8 mouse cellular contexts compared by ENCODE assay signal in the genomic region with DNA sequence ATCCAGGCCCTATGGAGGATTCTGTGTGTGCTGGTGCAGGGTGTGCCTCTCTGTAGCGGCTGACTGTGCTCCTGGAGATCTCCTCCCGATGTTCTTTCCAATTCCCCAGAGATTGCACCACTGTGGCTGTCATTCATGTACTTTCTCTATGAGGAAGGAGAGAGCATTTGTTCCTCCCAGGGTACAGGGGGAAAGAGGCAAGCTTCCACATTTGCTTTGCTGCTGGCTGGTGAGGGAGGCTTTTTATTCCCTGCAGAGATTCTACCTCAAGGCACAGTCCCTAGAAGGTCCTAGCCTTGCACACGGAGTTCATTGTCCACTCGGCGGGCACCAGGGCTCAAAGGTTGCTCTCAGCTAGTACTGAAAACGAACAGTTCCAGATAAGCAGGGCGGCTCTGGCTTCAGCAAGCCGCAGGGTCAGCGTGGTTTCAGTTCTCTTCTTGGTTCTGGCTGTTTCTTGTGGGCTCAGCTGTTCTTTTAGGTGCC. TPM values are rescaled to one million over a fixed set of nuclear protein-coding genes. Genes with fewer than 3 reads are reported as not detected.
A peak's percentile ranks its signal among the peaks of the same experiment; 100 is the strongest.
DNase-seq lines count a peak whose midpoint lies in the region; ATAC-seq lines count a peak whose summit lies in the region.
"Had no signal": no experiment of that assay in that cellular context is flagged by ENCODE, and none has a peak within 500 bp of the region (broad histone marks: within the 10 kb centered on the region; RNA-seq: fewer than 3 reads in every experiment).

No protein-coding gene starts in this region.

- 23% methylated on average over 9 of the region's 9 CpGs for WGBS in liver, embryonic 12.5 days (ENCODE audit: insufficient replicate concordance)
- 46% methylated on average over 9 of the region's 9 CpGs for WGBS in stomach, embryonic 15.5 days

- H3K27ac ChIP-seq in brown adipose tissue, adult 24 weeks (replicated peaks; ENCODE audit: low read depth, low read length) = peak overlapping the region; percentile 86
- peak overlapping the region; percentile 68 for H3K27ac ChIP-seq in liver, embryonic 12.5 days
- peak overlapping the region; percentile 50; the same call in 1 of the 2 replicates for H3K27ac ChIP-seq in stomach, embryonic 15.5 days
- H3K27ac ChIP-seq: hindbrain, embryonic 15.5 days had no signal

- DNase-seq in adrenal gland, postnatal 14 days = peak; percentile 13
- peak; percentile 58 for DNase-seq in heart, postnatal 4 days
- DNase-seq in cerebellum, adult 18-20 months = no peak
- DNase-seq in frontal cortex, postnatal 25 days (ENCODE audit: low spot score in 2 of 2) = no peak

- no peaks in the 10 kb centered on the region for H3K9me3 ChIP-seq in liver, embryonic 12.5 days (replicated peaks)
- no peaks in the 10 kb centered on the region for H3K9me3 ChIP-seq in stomach, embryonic 15.5 days
- H3K9me3 ChIP-seq: hindbrain, embryonic 15.5 days had no signal

- H3K4me1 ChIP-seq in brown adipose tissue, adult 24 weeks (ENCODE audit: control insufficient read depth, insufficient read depth, insufficient read length, low read length) = no peaks in the 10 kb centered on the region
- peaks cover 44% of the 10 kb centered on the region for H3K4me1 ChIP-seq in liver, embryonic 12.5 days
- H3K4me1 ChIP-seq in stomach, embryonic 15.5 days = 0 out of 2 replicates have a peak, but pooled peaks cover 8% of the 10 kb centered on the region
- H3K4me1 ChIP-seq: hindbrain, embryonic 15.5 days had no signal

- H3K4me2 ChIP-seq in liver, embryonic 12.5 days = peak overlapping the region; percentile 57
- H3K4me2 ChIP-seq in stomach, embryonic 15.5 days = no peak overlapping the region
- H3K4me2 ChIP-seq: hindbrain, embryonic 15.5 days had no signal

- H3K4me3 ChIP-seq in brown adipose tissue, adult 24 weeks (ENCODE audit: insufficient read depth, low read depth, low read length) = no peak overlapping the region
- H3K4me3 ChIP-seq in liver, embryonic 12.5 days = peak overlapping the region; percentile 14
- H3K4me3 ChIP-seq in stomach, embryonic 15.5 days (replicated peaks) = no peak overlapping the region
- H3K4me3 ChIP-seq: hindbrain, embryonic 15.5 days had no signal

- H3K9ac ChIP-seq in liver, embryonic 12.5 days = peak overlapping the region; percentile 48
- no peak overlapping the region for H3K9ac ChIP-seq in stomach, embryonic 15.5 days
- H3K9ac ChIP-seq: hindbrain, embryonic 15.5 days had no signal

- no peaks in the 10 kb centered on the region for H3K27me3 ChIP-seq in liver, embryonic 12.5 days (replicated peaks)
- H3K27me3 ChIP-seq in stomach, embryonic 15.5 days (replicated peaks) = no peaks in the 10 kb centered on the region
- H3K27me3 ChIP-seq: hindbrain, embryonic 15.5 days had no signal

- ATAC-seq in liver, embryonic 12.5 days = peak; percentile 69; the same call in 1 of the 2 replicates
- peak; percentile 25; the same call in 1 of the 2 replicates for ATAC-seq in stomach, embryonic 15.5 days (ENCODE audit: insufficient read depth, low FRiP score, low read depth)

- no peaks in the 10 kb centered on the region for H3K36me3 ChIP-seq in liver, embryonic 12.5 days
- H3K36me3 ChIP-seq in stomach, embryonic 15.5 days = 0 out of 2 replicates have a peak, but pooled peaks cover 3% of the 10 kb centered on the region
- H3K36me3 ChIP-seq: hindbrain, embryonic 15.5 days had no signal

RNA-seq across cellular contexts. Expression of gene Lyve1, which starts 28.5 kb away (rescaled TPM):
- total RNA-seq in adrenal gland, postnatal 14 days (2021) = 13.2 and 18.8 TPM in 2 replicates
- polyA plus RNA-seq in brown adipose tissue, adult 24 weeks (2012; ENCODE audit: insufficient read depth, insufficient read length, missing spikeins) = 3.5 and 11.1 TPM in 2 replicates
- 10 to 100 TPM in 1 of 2 experiments, 1 to 10 TPM in 1; 9.0 to 10.2 TPM for total RNA-seq in heart, postnatal 4 days (2021)
- polyA plus RNA-seq in liver, embryonic 12.5 days (2016; fragmentation: Nextera tagmentation; extraction: Ambion mirVana) = 26.7 and 28.6 TPM in 2 replicates
- 13.4 and 13.8 TPM in 2 replicates for polyA plus RNA-seq in stomach, embryonic 15.5 days (2015; fragmentation: Nextera tagmentation; extraction: Ambion mirVana)

RNA-seq across cellular contexts. Expression of gene Rnf141, which starts 47.3 kb away (rescaled TPM):
- total RNA-seq in adrenal gland, postnatal 14 days (2021) = 38.8 and 46.1 TPM in 2 replicates
- 35.2 and 35.6 TPM in 2 replicates for polyA plus RNA-seq in brown adipose tissue, adult 24 weeks (2012; ENCODE audit: insufficient read depth, insufficient read length, missing spikeins)
- total RNA-seq in heart, postnatal 4 days (2021) = 10 to 100 TPM; 51.9 to 57.6 TPM
- polyA plus RNA-seq in liver, embryonic 12.5 days (2016; fragmentation: Nextera tagmentation; extraction: Ambion mirVana) = 29.1 and 31.7 TPM in 2 replicates
- polyA plus RNA-seq in stomach, embryonic 15.5 days (2015; fragmentation: Nextera tagmentation; extraction: Ambion mirVana) = 37.7 and 45.5 TPM in 2 replicates

Comparison
In these comparisons a context has a peak if more than half of its experiments do, and no peak if none do; other contexts are left out.
1. DNase-seq: peak in adrenal gland, postnatal 14 days (single experiment) and heart, postnatal 4 days (single experiment); none in cerebellum, adult 18-20 months (0 of 2) and frontal cortex, postnatal 25 days (0 of 2).
2. Peak in every context shown above with its lines, with median percentiles within 50 percentile points of each other: H3K27ac ChIP-seq.